ENCODE assay signal across 8 mouse cellular contexts in the genomic region with DNA sequence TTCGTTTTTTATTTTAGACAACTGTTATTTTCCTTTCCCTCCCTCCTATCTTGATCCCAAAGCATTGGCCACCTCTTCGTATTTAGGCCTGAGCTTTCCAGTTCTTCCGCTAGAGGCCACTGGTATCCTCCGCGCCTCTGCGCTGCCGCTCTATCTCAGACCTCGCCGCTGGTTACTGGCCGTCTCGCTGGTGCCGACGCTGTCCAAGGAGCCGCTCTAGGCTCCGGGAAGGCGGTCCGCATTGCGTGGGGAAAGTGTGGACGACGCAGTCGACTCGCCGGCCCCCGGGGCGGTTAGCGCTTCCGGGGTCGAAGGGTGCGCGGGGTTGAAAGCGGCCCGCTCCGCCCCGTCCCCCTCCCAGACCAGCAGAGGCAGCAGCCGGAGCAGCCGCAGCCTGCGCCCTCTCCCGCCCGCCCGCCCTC. TPM values are rescaled to one million over a fixed set of nuclear protein-coding genes. Genes with fewer than 3 reads are reported as not detected.
DNase-seq lines count a peak whose midpoint lies in the region; ATAC-seq and TF ChIP-seq lines count a peak whose summit lies in the region.

A gene (plus strand): TSS at position 357 of the 422 bp plus-strand sequence.

- peaks cover 2% of the 10 kb centered on the region; the same call in 1 of the 2 replicates for H3K9me3 ChIP-seq in hindbrain, postnatal 0 days (ENCODE audit: low read length)

- peaks cover 9% of the 10 kb centered on the region for H3K36me3 ChIP-seq in hindbrain, postnatal 0 days (ENCODE audit: insufficient read depth, low read length)

- H3K4me3 ChIP-seq in gastrocnemius, adult 2 months: peak within 1 kb of the TSS; percentile 97
- peak within 1 kb of the TSS; percentile 88 for H3K4me3 ChIP-seq in hindbrain, postnatal 0 days (ENCODE audit: low read length)
- H3K4me3 ChIP-seq in left cerebral cortex, adult 2 months: peak within 1 kb of the TSS; percentile 59

- peak within 1 kb of the TSS; percentile 59 for H3K4me2 ChIP-seq in hindbrain, postnatal 0 days (ENCODE audit: low read depth, low read length)

- no peaks in the 10 kb centered on the region for H3K27me3 ChIP-seq in hindbrain, postnatal 0 days (ENCODE audit: insufficient read depth, low read length)

- TF ChIP-seq CTCF in gastrocnemius, adult 2 months (IDR thresholded peaks at IDR 0.05): peak; percentile 95; the same call in 1 of the 2 replicates
- peak; percentile 90 for TF ChIP-seq CTCF in hindbrain, postnatal 0 days (IDR thresholded peaks at IDR 0.05; ENCODE audit: low read depth)
- TF ChIP-seq CTCF in left cerebral cortex, adult 2 months (IDR thresholded peaks at IDR 0.05): peak; percentile 98

- H3K27ac ChIP-seq in gastrocnemius, adult 2 months: peak within 1 kb of the TSS; percentile 95
- peak within 1 kb of the TSS; percentile 96 for H3K27ac ChIP-seq in hindbrain, postnatal 0 days
- H3K27ac ChIP-seq in left cerebral cortex, adult 2 months: peak within 1 kb of the TSS; percentile 95

- peak; percentile 99 for ATAC-seq in common myeloid progenitor, adult 5-6 weeks (replicated peaks; ENCODE audit: low read depth, poor library complexity, severe bottlenecking)
- ATAC-seq in hindbrain, postnatal 0 days: peak; percentile 99
- ATAC-seq in megakaryocyte, adult 5-6 weeks (ENCODE audit: poor library complexity, severe bottlenecking): peak; percentile 99

- peak; percentile 99 for DNase-seq in ZHBTc4 (ENCODE audit: low read depth, low spot score)
- DNase-seq in gastrocnemius, adult 2 months: peak; percentile 98
- DNase-seq in hindbrain, postnatal 0 days (ENCODE audit: low spot score): peak; percentile 100
- peak; percentile 95 to 97 for DNase-seq in left cerebral cortex, adult 2 months (ENCODE audit: extremely low spot score in 1 of 2, low spot score in 2 of 2)
- DNase-seq in right cerebral cortex, adult 2 months (ENCODE audit: low spot score in 2 of 2): peak; percentile 95 to 96
- peak; percentile 96 for DNase-seq in urinary bladder, postnatal 14 days (ENCODE audit: low spot score)

- intact Hi-C loops in gastrocnemius, adult 2 months (cut with DNase I): loop anchor here (5.0 kb wide), 1 partner anchor 47 kb away; a partner anchor contains a TSS
- intact Hi-C loops in left cerebral cortex, adult 2 months (cut with DNase I): loop anchor here (1.0 kb wide), 2 partner anchors 47 to 65 kb away; a partner anchor contains a TSS

- under 1% methylated on average over 34 of the region's 40 CpGs for WGBS in hindbrain, postnatal 0 days

- H3K9ac ChIP-seq in hindbrain, postnatal 0 days (replicated peaks; ENCODE audit: low read length): peak within 1 kb of the TSS; percentile 88

- H3K4me1 ChIP-seq in hindbrain, postnatal 0 days (ENCODE audit: insufficient read depth, low read length): peaks cover 6% of the 10 kb centered on the region; the same call in 1 of the 2 replicates

RNA-seq across cellular contexts. Expression of the gene that starts here (rescaled TPM):
- total RNA-seq in common myeloid progenitor, adult 5-6 weeks (2017): 227 and 349 TPM in 2 replicates
- 100 to 1,000 TPM; 401 to 459 TPM for total RNA-seq in gastrocnemius, adult 2 months (2021)
- total RNA-seq in hindbrain, postnatal 0 days (2014; rRNA removed): 151 and 157 TPM in 2 replicates
- 104 TPM in 2 replicates for polyA plus RNA-seq in hindbrain, postnatal 0 days (2015; fragmentation: Nextera tagmentation; extraction: Ambion mirVana)
- 100 to 1,000 TPM; 497 to 500 TPM for total RNA-seq in left cerebral cortex, adult 2 months (2021)
- total RNA-seq in megakaryocyte, adult 5-6 weeks (2015): 705 and 801 TPM in 2 replicates
- total RNA-seq in megakaryocyte, adult 5-6 weeks (2017): 156 and 205 TPM in 2 replicates

Comparison
In these comparisons a context has a peak if more than half of its experiments do, and no peak if none do; other contexts are left out.
1. Peak in every context shown above with its lines: DNase-seq, ATAC-seq, H3K4me3 ChIP-seq and H3K27ac ChIP-seq.